Mouse (Mus musculus): ENCODE data around the gene Mylk3.

DNA sequence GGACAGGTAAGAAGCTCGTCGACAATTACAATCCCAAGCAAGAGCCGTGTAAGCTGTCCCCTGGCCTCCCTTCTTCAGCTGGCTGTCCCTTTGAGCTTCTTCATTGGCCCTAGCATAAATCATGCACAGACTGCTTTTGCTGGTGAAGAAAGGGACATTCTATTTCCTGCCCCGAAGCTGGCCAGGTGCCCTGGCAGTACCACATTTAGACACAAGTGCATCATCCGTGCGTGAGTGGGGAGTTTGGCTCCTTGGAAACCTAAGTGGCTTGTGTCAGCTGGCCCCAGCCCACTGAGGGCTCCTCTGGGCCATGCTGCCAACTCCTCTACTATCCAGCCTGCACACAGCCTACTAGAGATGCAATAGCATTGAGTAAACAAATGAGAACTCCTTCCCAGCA, at the start of gene Mylk3:
- TF ChIP-seq CTCF (IDR thresholded peaks at IDR 0.05; ENCODE audit: low read depth) (0 out of 2 replicates have a peak, but pooled peaks have one; percentile 20), EP300 (IDR thresholded peaks at IDR 0.05; ENCODE audit: low read depth) (no peak)

All from heart, postnatal 0 days (tissue).